Mouse (Mus musculus) embryonic facial prominence, embryonic 14.5 days (tissue): Measurements from ENCODE around the gene Chid1. TPM values are rescaled to one million over a fixed set of nuclear protein-coding genes. Genes with fewer than 3 reads are reported as not detected.

Source experiments
- ATAC-seq: fragments of 200-750 bp; cut with Nextera tagmentation; 2 replicates; pipeline ENCODE4 v1.8.0; 2017; ENCODE audit warnings: low read depth, moderate number of reproducible peaks, moderate TSS enrichment
- DNase-seq: peaks from one replicate; pipeline ENCODE4 v3.0.0-alpha.2; 2015; ENCODE audit warnings: low spot score
- H3K27ac ChIP-seq: fragments of 300-500 bp; sonication (generic); replicated peaks from 2 replicates; pipeline ENCODE4 v1.5.1; 2014; ENCODE audit warnings: low read depth, mild to moderate bottlenecking, low read length, moderate library complexity
- H3K27me3 ChIP-seq: fragments of 300-500 bp; sonication (generic); replicated peaks from 2 replicates; pipeline ENCODE4 v1.6.1; 2014; ENCODE audit warnings: low read length; ENCODE audit not compliant: control insufficient read depth, insufficient read depth
- H3K36me3 ChIP-seq: fragments of 300-500 bp; sonication (generic); 2 replicates; pipeline ENCODE4 v1.6.1; 2014; ENCODE audit warnings: low read length, mixed read lengths; ENCODE audit not compliant: control insufficient read depth, insufficient read depth
- H3K4me1 ChIP-seq: fragments of 300-500 bp; sonication (generic); 2 replicates; pipeline ENCODE4 v1.6.1; 2014; ENCODE audit warnings: antibody characterized with exemption, low read length; ENCODE audit not compliant: control insufficient read depth, insufficient read depth
- H3K4me2 ChIP-seq: fragments of 300-500 bp; sonication (generic); 2 replicates; pipeline ENCODE4 v1.6.1; 2014; ENCODE audit warnings: low read depth, mild to moderate bottlenecking, low read length, moderate library complexity, mixed read lengths
- H3K4me3 ChIP-seq: fragments of 300-500 bp; sonication (generic); 2 replicates; pipeline ENCODE4 v1.5.1; 2014; ENCODE audit warnings: low read depth, mild to moderate bottlenecking, low read length
- H3K9ac ChIP-seq: fragments of 300-500 bp; sonication (generic); 2 replicates; pipeline ENCODE4 v1.6.1; 2014; ENCODE audit warnings: low read depth, mild to moderate bottlenecking, low read length, moderate library complexity, mixed read lengths
- H3K9me3 ChIP-seq: fragments of 300-500 bp; sonication (generic); 2 replicates; pipeline ENCODE4 v1.6.1; 2016; ENCODE audit warnings: low read length; ENCODE audit not compliant: control insufficient read depth
- whole genome bisulfite sequencing: fragments of 180-500 bp; shearing (Covaris S2); extraction: QIAGEN DNeasy Blood & Tissue Kit; methylation state at CpG from one replicate; pipeline ENCODE4 v1.1.7; 2014; 5-methylcytosine and 5-hydroxymethylcytosine counted together
- polyA plus RNA-seq: library from polyadenylated mRNA; unstranded; fragments of >200 nt; fragmentation: Nextera tagmentation; extraction: Ambion mirVana; gene quantifications from 2 replicates; pipeline ENCODE4 v1.2.1, GENCODE M21; 2014

The Chid1 gene
- polyA plus RNA-seq, 1 experiment from 2014 or later = 47.4 TPM

DNA sequence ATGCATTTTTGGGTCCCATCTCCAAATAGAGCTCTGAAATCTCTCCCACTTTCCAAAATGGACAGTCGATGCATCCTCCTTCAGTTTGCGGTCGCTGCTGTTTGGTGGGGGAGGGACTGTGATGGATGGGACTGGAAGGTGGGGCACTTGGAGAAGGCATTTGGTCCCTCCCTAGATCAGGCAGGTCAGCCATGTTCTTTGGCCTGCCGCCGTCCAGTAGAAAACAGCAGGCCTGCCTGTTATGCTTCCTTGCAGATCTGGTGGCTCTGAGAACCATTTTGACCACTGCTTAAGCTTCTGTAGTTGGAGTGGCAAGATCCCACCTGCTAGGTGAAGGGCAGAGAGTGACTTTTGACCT is 71.5 kb downstream of the Chid1 start:
- ATAC-seq = no peak
- DNase-seq = no peak
- peaks cover 36% of the 10 kb centered on the region for H3K36me3 ChIP-seq

DNA sequence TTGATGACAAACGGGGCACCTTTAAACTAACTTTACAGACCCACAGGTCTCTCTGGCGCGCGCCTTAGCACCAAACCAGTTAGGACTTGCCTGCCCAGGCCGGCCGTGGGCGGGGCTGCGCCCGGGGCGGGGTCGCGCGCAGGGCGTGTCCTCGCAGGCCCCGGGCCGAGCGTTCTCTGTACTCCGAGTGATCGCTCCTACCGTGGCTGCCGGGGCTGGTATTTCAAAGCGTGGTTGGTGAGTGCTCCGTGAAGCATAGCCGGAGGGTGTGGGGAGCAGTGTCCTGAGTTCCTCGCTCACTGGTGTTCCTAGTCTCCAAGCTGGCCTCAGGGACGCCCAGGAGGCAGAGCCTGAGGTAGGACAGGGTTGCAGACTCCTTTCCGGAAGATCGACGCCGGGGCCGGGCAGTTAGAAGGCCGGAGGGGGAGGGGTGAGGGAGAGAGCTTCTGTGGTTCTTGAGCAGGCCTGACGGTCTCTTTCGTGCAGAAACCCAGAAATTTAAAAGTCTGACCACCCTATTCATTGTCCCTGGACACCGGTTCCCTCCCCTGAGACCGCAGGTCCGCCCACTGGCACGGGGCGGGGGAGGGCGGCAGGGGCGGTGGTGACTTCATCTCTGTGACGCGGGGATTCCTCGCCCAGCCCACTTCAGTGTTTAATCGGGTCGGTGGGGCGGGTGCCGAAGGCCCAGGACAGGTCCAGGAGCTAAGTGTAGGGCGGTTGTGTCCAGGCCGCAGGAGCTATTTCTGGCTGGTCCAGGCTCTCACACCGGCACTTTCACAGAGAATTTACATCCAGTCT is 72.2 kb downstream of the Chid1 start, which contains the start of gene Cd151:
TSS of gene Cd151 (plus strand) at position 163 of the 801 bp plus-strand sequence.
- peak; percentile 91 for DNase-seq
- Histone ChIP-seq H3K4me3 (peak within 1 kb of the TSS; percentile 82), H3K36me3 (peaks cover 31% of the 10 kb centered on the region), H3K4me1 (peaks cover 43% of the 10 kb centered on the region), H3K27ac (peak within 1 kb of the TSS; percentile 91), H3K4me2 (peak within 1 kb of the TSS; percentile 75), H3K27me3 (peaks cover 37% of the 10 kb centered on the region), H3K9me3 (no peaks in the 10 kb centered on the region), H3K9ac (peak within 1 kb of the TSS; percentile 86)
- WGBS = under 1% methylated on average over 47 of the region's 52 CpGs
- peak; percentile 80 for ATAC-seq

More for the DNA sequence above, 71.5 kb downstream of the Chid1 start:
- 16% methylated on average over 5 of the region's 5 CpGs for WGBS
- H3K9me3 ChIP-seq = no peaks in the 10 kb centered on the region
- peak overlapping the region; percentile 82 for H3K4me3 ChIP-seq
- H3K4me1 ChIP-seq = peaks cover 43% of the 10 kb centered on the region
- peak overlapping the region; percentile 91 for H3K27ac ChIP-seq
- peak overlapping the region; percentile 86 for H3K9ac ChIP-seq
- H3K27me3 ChIP-seq = peaks cover 30% of the 10 kb centered on the region
- peak overlapping the region; percentile 75 for H3K4me2 ChIP-seq

DNA sequence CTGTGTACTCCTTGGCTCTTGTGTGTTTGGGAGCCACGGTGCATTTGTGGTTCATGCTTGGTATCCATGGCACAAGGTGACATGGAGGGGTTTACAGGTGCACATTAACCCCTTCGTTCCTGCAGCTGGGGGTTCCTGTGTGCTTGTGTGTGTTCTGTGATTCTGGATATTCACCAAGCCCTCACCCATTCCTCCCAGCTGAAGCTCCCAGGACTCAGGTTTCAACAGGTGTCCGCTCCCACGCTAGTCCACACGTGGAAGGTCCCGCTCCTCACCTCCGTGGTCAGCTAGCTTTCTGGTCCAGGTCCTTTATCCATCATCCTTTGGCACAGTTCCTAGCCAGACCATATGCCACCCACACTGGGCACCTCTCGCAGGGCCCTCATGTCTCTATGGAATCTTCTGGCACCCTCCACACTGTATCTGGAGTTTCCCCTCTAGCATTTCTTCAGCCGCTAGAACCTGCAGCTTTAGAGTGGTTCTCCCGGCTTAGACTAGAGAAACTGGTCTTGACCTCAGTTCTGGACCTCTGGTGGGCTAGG is 73.0 kb downstream of the Chid1 start:
- peak overlapping the region; percentile 86 for H3K9ac ChIP-seq
- peak overlapping the region; percentile 82 for H3K4me3 ChIP-seq
- DNase-seq = no peak
- peaks cover 45% of the 10 kb centered on the region for H3K27me3 ChIP-seq
- H3K27ac ChIP-seq = peak overlapping the region; percentile 91
- peaks cover 47% of the 10 kb centered on the region for H3K4me1 ChIP-seq
- H3K36me3 ChIP-seq = peaks cover 24% of the 10 kb centered on the region
- no peaks in the 10 kb centered on the region for H3K9me3 ChIP-seq
- no peak for ATAC-seq
- 59% methylated on average over 10 of the region's 10 CpGs for WGBS
- peak overlapping the region; percentile 75 for H3K4me2 ChIP-seq

DNA sequence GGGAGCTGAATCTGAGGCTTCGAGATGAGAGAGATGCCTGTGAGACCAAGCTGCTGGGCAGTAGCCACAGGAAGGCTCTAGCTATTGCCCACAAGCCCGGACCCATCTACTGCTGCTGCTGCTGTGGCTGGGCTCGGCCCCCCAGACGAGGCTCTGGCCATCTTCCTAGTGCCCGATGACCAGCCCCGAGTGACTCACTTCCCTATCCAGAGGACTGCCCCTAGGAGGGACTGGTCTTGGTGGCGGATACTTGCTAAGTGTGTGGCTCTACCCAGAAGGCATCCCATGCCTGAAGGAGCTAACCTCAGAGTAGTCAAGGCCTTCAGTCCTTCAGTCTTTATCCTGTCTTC is 73.6 kb downstream of the Chid1 start:
- peaks cover 47% of the 10 kb centered on the region for H3K4me1 ChIP-seq
- no peak overlapping the region for H3K9ac ChIP-seq
- no peaks in the 10 kb centered on the region for H3K9me3 ChIP-seq
- no peak for ATAC-seq
- H3K4me2 ChIP-seq = peak overlapping the region; percentile 51; the same call in 1 of the 2 replicates
- H3K27ac ChIP-seq = no peak overlapping the region
- no peak for DNase-seq
- peaks cover 51% of the 10 kb centered on the region for H3K27me3 ChIP-seq
- WGBS = 77% methylated on average over 7 of the region's 7 CpGs
- H3K4me3 ChIP-seq = no peak overlapping the region
- peaks cover 17% of the 10 kb centered on the region for H3K36me3 ChIP-seq

DNA sequence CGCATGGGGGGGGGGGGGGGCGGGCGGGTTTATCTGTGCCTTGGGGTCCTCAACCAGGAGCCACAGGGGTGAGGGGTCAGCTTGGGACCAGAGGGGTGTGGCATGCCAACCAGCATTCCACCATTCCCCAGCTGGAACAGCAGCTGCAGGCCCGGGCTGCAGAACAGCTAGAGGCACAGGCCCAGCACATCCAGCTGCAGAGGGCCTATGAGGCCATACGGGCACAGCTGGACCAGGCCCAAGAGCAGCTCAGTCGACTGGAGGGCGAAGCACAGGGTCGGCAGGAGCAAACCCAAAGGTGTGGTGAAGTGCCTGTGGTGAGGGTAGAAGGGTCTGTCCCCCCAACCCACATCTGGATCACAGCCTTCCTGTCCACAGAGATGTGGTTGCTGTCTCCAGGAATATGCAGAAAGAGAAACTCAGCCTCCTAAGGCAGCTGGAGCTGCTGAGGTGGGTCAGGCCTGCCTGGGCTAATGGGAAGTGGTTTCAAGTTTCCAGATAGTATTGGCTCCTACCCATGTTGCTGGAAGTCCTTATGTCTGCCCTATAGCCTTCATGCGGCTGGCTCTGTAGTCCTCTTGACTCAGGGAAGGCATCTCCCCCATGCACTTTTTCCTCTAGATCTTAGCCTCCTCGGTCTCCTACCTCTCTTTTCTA is 74.1 kb downstream of the Chid1 start:
- Histone ChIP-seq H3K27me3 (peaks cover 56% of the 10 kb centered on the region), H3K4me3 (peak overlapping the region; percentile 25; the same call in 1 of the 2 replicates), H3K4me1 (peaks cover 47% of the 10 kb centered on the region), H3K36me3 (peaks cover 12% of the 10 kb centered on the region), H3K9me3 (no peaks in the 10 kb centered on the region), H3K9ac (0 out of 2 replicates have a peak overlapping the region, but pooled peaks have one; percentile 27), H3K27ac (no peak overlapping the region), H3K4me2 (peak overlapping the region; percentile 51)
- WGBS = 39% methylated on average over 7 of the region's 10 CpGs
- no peak for ATAC-seq
- no peak for DNase-seq

DNA sequence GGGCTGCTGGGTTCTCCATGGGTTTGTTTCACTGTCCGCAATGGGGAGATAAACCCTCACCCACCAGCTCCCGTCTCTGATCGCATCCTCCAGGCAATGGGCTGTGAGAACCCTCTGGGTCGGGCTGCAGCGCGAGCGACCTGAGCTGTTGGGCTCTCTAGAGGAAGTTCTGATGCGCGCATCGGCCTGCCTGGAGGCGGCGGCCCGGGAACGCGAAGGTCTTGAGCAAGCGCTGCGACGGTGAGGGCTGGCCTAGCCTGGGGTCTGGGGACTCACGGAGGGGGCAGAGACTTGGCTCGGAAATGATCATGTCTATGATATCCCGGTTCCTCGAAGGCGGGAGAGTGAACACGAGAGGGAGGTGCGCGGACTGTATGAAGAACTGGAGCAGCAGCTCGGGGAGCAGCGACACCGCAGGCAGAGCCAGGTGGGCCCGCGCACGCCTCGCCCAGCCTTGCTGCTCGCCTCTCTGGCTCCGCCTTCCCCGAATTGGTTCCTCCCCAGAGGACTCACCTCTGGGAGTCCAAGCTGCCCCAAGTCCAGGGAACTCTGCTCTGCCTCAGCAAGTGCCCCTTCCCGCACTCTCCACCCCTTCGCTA is 75.0 kb downstream of the Chid1 start:
- Histone ChIP-seq H3K27me3 (peaks cover 63% of the 10 kb centered on the region), H3K27ac (no peak overlapping the region), H3K9me3 (no peaks in the 10 kb centered on the region), H3K36me3 (0 out of 2 replicates have a peak, but pooled peaks cover 5% of the 10 kb centered on the region), H3K4me2 (peak overlapping the region; percentile 51), H3K9ac (peak overlapping the region; percentile 27; the same call in 1 of the 2 replicates), H3K4me3 (peak overlapping the region; percentile 25), H3K4me1 (peaks cover 47% of the 10 kb centered on the region)
- no peak for ATAC-seq
- DNase-seq = no peak
- WGBS = 8% methylated on average over 32 of the region's 38 CpGs

DNA sequence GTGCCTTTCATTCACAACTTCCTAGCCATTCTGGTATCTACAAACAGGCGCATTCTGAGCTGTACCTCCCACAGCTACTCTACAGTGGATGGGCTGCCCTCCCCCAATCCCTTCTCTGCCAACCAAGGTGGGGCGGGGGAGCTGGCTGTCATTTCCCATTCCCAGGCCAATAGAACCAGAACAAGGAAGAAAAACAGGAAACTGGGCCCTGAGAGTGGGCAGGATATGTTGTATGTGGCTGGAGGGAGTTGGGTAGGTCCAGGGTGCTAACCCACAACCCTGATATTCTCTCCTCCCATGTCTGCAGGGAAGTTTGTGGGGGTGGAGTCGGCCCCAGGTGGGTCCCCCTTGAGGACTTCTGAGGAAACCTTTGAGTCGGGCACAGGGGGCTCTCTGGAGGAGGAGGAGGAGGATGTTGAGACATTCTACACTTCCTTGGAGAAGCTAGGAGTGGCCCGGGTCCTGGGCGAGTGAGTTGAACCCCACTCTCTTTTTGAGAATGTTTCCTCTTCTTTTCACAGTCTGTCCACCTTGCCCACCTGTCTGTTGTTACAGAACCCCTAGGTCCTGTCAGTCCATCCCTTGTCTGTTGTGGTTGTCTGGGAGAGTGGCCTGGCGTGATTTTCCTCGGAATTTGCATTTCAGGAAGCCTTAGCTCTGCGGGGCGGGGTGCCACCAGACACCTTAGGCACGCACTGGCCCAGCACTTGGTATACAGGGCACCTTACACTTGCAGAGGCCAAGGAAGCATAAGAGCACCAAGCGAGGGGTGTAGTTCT is 75.6 kb downstream of the Chid1 start:
- WGBS = 26% methylated on average over 12 of the region's 12 CpGs
- peak overlapping the region; percentile 51 for H3K4me2 ChIP-seq
- peak overlapping the region; percentile 25 for H3K4me3 ChIP-seq
- H3K4me1 ChIP-seq = peaks cover 40% of the 10 kb centered on the region
- no peak overlapping the region for H3K27ac ChIP-seq
- peaks cover 69% of the 10 kb centered on the region for H3K27me3 ChIP-seq
- peak overlapping the region; percentile 27; the same call in 1 of the 2 replicates for H3K9ac ChIP-seq
- ATAC-seq = no peak
- DNase-seq = no peak
- no peaks in the 10 kb centered on the region for H3K36me3 ChIP-seq
- H3K9me3 ChIP-seq = no peaks in the 10 kb centered on the region
